Mouse (Mus musculus) colon, adult 2 months (tissue): ENCODE data around the gene Ppm1k. TPM values are rescaled to one million over a fixed set of nuclear protein-coding genes. Genes with fewer than 3 reads are reported as not detected.

Source experiments
- polyA plus RNA-seq: library from polyadenylated mRNA; depleted of rRNA; stranded (reverse); fragments of >200 nt; gene quantifications from 2 replicates; pipeline ENCODE4 v1.2.3, GENCODE M21; 2012; rRNA removed

Ppm1k gene
- 0.59 and 0.93 TPM in 2 replicates for polyA plus RNA-seq

DNA sequence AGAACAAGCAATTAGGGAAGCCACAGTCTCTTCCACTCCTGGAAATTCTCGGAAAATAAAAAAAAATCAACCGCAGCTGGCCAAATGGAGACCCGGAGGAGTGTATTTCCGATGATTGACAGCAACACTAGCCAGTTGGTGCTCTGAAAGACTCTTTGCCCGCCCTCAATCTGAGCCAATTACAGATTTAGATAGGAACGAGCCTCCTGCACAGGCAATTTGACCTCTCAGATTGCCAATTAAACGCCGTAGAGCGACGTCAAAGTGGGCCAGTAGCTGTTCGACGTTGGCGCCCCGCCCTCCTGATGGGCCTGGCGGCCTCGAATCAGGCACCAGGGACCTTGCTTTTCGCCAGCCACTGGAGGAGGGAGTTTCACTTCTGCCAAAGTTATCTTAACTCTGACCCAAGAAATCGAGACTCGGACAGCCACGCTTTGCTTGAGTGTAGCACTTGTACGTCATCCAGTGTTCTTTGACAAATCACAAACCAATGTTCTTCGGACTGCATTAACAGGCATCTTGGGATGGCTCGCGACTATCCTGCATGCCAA, at the start of gene Ppm1k:
Ppm1k (minus strand) TSS at position 83 of the 551 bp plus-strand sequence.

GRCm38 (mm10) chr6:57580881-57581548, 45.7 kb upstream of the Ppm1k start, which contains the start of gene Herc6:
Gene Herc6, plus strand, starts transcription at chr6:57581000.

Other genes with a start within 250 kb of the Ppm1k start
- gene Vmn1r16, start 206.0 kb downstream of the Ppm1k start, polyA plus RNA-seq: not detected in 2 replicates
- not detected in 2 replicates for gene Vmn1r17, start 171.7 kb downstream of the Ppm1k start, polyA plus RNA-seq
- gene Vmn1r18, start 139.7 kb downstream of the Ppm1k start, polyA plus RNA-seq: not detected in 2 replicates
- not detected in 2 replicates for gene Vmn1r19, start 131.7 kb downstream of the Ppm1k start, polyA plus RNA-seq
- not detected in 2 replicates for gene Vmn1r20, start 106.5 kb downstream of the Ppm1k start, polyA plus RNA-seq
- gene Herc6, start 45.5 kb upstream of the Ppm1k start, polyA plus RNA-seq: 5.4 and 6.2 TPM in 2 replicates
- gene Pyurf, start 156.6 kb upstream of the Ppm1k start, polyA plus RNA-seq: 17.0 and 19.1 TPM in 2 replicates
- gene Lancl2, start 167.1 kb upstream of the Ppm1k start, polyA plus RNA-seq: 2.3 and 2.8 TPM in 2 replicates